8 mouse cellular contexts compared by ENCODE assay signal in genomic region chr17:56831111-56831816, GRCm38 (mm10). TPM values are rescaled to one million over a fixed set of nuclear protein-coding genes. Genes with fewer than 3 reads are reported as not detected.
A peak's percentile ranks its signal among the peaks of the same experiment; 100 is the strongest.
DNase-seq lines count a peak whose midpoint lies in the region; ATAC-seq and TF ChIP-seq lines count a peak whose summit lies in the region.

No protein-coding gene starts in this region.

- H3K4me2 ChIP-seq in kidney, embryonic 15.5 days: peak overlapping the region; percentile 93

- TF ChIP-seq POLR2A in bone marrow macrophage, adult 2 months (IDR thresholded peaks at IDR 0.05; ENCODE audit: borderline replicate concordance, low read depth, low read length): no peak
- no peak for TF ChIP-seq POLR2A in embryonic fibroblast, embryonic 13.5 days (IDR thresholded peaks at IDR 0.05; ENCODE audit: low read depth, low read length)

- peaks cover 51% of the 10 kb centered on the region for H3K27me3 ChIP-seq in heart, embryonic 10.5 days (ENCODE audit: insufficient read depth, poor library complexity, severe bottlenecking)
- peaks cover 30% of the 10 kb centered on the region for H3K27me3 ChIP-seq in kidney, embryonic 15.5 days

- H3K4me1 ChIP-seq in bone marrow macrophage, adult 2 months (ENCODE audit: control insufficient read depth, insufficient read depth, low read length): 0 out of 2 replicates have a peak, but pooled peaks cover 2% of the 10 kb centered on the region
- H3K4me1 ChIP-seq in embryonic fibroblast, embryonic 13.5 days (ENCODE audit: control insufficient read depth, insufficient read depth, low read length): no peaks in the 10 kb centered on the region
- peaks cover 18% of the 10 kb centered on the region for H3K4me1 ChIP-seq in heart, embryonic 10.5 days
- peaks cover 18% of the 10 kb centered on the region for H3K4me1 ChIP-seq in kidney, embryonic 15.5 days

- TF ChIP-seq CTCF in bone marrow macrophage, adult 2 months (IDR thresholded peaks at IDR 0.05; ENCODE audit: low read depth, low read length): no peak
- peak; percentile 20; the same call in 1 of the 2 replicates for TF ChIP-seq CTCF in embryonic fibroblast, embryonic 13.5 days (IDR thresholded peaks at IDR 0.05; ENCODE audit: borderline replicate concordance, insufficient read depth, low read length)

- H3K27ac ChIP-seq in bone marrow macrophage, adult 2 months (ENCODE audit: insufficient read depth, low read depth, low read length): no peak overlapping the region
- H3K27ac ChIP-seq in embryonic fibroblast, embryonic 13.5 days (ENCODE audit: insufficient read depth, low read length): no peak overlapping the region
- peak overlapping the region; percentile 87 for H3K27ac ChIP-seq in heart, embryonic 10.5 days
- peak overlapping the region; percentile 49; the same call in 1 of the 2 replicates for H3K27ac ChIP-seq in kidney, embryonic 15.5 days

- no peaks in the 10 kb centered on the region for H3K36me3 ChIP-seq in heart, embryonic 10.5 days
- H3K36me3 ChIP-seq in kidney, embryonic 15.5 days: no peaks in the 10 kb centered on the region

- H3K9ac ChIP-seq in kidney, embryonic 15.5 days: peak overlapping the region; percentile 45

- WGBS in heart, embryonic 10.5 days: under 1% methylated on average over 42 of the region's 42 CpGs
- WGBS in kidney, embryonic 15.5 days: under 1% methylated on average over 42 of the region's 42 CpGs

- DNase-seq in A20 (ENCODE audit: low read depth, low spot score): peak; percentile 99
- DNase-seq in heart, embryonic 10.5 days (ENCODE audit: low spot score): peak; percentile 99
- DNase-seq in liver: peak; percentile 100
- peak; percentile 99 for DNase-seq in spleen, postnatal 4 days (ENCODE audit: low spot score in 2 of 2)

- peak; percentile 98 for ATAC-seq in kidney, embryonic 15.5 days (replicated peaks; ENCODE audit: low FRiP score)
- peak; percentile 98 for ATAC-seq in monocyte, adult 5-6 weeks (replicated peaks; ENCODE audit: insufficient number of reproducible peaks, low FRiP score, low TSS enrichment, poor library complexity, severe bottlenecking)

- H3K4me3 ChIP-seq in bone marrow macrophage, adult 2 months (ENCODE audit: insufficient read depth, low read length): peak overlapping the region; percentile 44
- peak overlapping the region; percentile 31 for H3K4me3 ChIP-seq in embryonic fibroblast, embryonic 13.5 days (ENCODE audit: insufficient read depth, low read length)
- H3K4me3 ChIP-seq in heart, embryonic 10.5 days: peak overlapping the region; percentile 73
- H3K4me3 ChIP-seq in kidney, embryonic 15.5 days (replicated peaks): peak overlapping the region; percentile 72

- no peaks in the 10 kb centered on the region for H3K9me3 ChIP-seq in heart, embryonic 10.5 days
- H3K9me3 ChIP-seq in kidney, embryonic 15.5 days (replicated peaks): no peaks in the 10 kb centered on the region

RNA-seq across cellular contexts. Expression of gene Rfx2, which starts 0.5 kb away (rescaled TPM):
- polyA plus RNA-seq in bone marrow macrophage, adult 2 months (2012; ENCODE audit: insufficient read depth, insufficient read length, missing spikeins): 1.1 and 1.2 TPM in 2 replicates
- 0.70 and 0.86 TPM in 2 replicates for polyA plus RNA-seq in embryonic fibroblast, embryonic 13.5 days (2011; ENCODE audit: insufficient read length, low read depth, missing spikeins)
- 4.0 and 4.8 TPM in 2 replicates for polyA plus RNA-seq in heart, embryonic 10.5 days (2016; fragmentation: Nextera tagmentation; extraction: Ambion mirVana)
- polyA plus RNA-seq in kidney, embryonic 15.5 days (2015; fragmentation: Nextera tagmentation; extraction: Ambion mirVana): 3.7 and 4.1 TPM in 2 replicates
- total RNA-seq in monocyte, adult 5-6 weeks (2017): 4.7 to 8.2 TPM (median 6.6 TPM) in 3 replicates

RNA-seq across cellular contexts. Expression of gene Acsbg2, which starts 43.0 kb away (rescaled TPM):
- polyA plus RNA-seq in bone marrow macrophage, adult 2 months (2012; ENCODE audit: insufficient read depth, insufficient read length, missing spikeins): not detected in 2 replicates
- not detected in 2 replicates for polyA plus RNA-seq in embryonic fibroblast, embryonic 13.5 days (2011; ENCODE audit: insufficient read length, low read depth, missing spikeins)
- not detected in 2 replicates for polyA plus RNA-seq in heart, embryonic 10.5 days (2016; fragmentation: Nextera tagmentation; extraction: Ambion mirVana)
- not detected in 2 replicates for polyA plus RNA-seq in kidney, embryonic 15.5 days (2015; fragmentation: Nextera tagmentation; extraction: Ambion mirVana)
- not detected in 3 replicates for total RNA-seq in monocyte, adult 5-6 weeks (2017)

RNA-seq across cellular contexts. Expression of gene 1700061G19Rik, which starts 44.0 kb away (rescaled TPM):
- polyA plus RNA-seq in bone marrow macrophage, adult 2 months (2012; ENCODE audit: insufficient read depth, insufficient read length, missing spikeins): not detected in 2 replicates
- not detected in 2 replicates for polyA plus RNA-seq in embryonic fibroblast, embryonic 13.5 days (2011; ENCODE audit: insufficient read length, low read depth, missing spikeins)
- 0.33 and 0.40 TPM in 2 replicates for polyA plus RNA-seq in heart, embryonic 10.5 days (2016; fragmentation: Nextera tagmentation; extraction: Ambion mirVana)
- polyA plus RNA-seq in kidney, embryonic 15.5 days (2015; fragmentation: Nextera tagmentation; extraction: Ambion mirVana): 0.27 and 0.30 TPM in 2 replicates
- not detected in 3 replicates for total RNA-seq in monocyte, adult 5-6 weeks (2017)

Comparison
In these comparisons a context has a peak if more than half of its experiments do, and no peak if none do; other contexts are left out.
1. H3K27ac ChIP-seq: peak in heart, embryonic 10.5 days (single experiment) and kidney, embryonic 15.5 days (single experiment); none in bone marrow macrophage, adult 2 months (single experiment) and embryonic fibroblast, embryonic 13.5 days (single experiment).
2. Peak in every context shown above with its lines, with median percentiles within 50 percentile points of each other: DNase-seq and H3K4me3 ChIP-seq.